Mouse (Mus musculus): ENCODE results near the gene Clspn. TPM values are rescaled to one million over a fixed set of nuclear protein-coding genes. Genes with fewer than 3 reads are reported as not detected.

Gene Clspn
- total RNA-seq, 2 experiments from 2014 or later, result 2.9 to 3.5 TPM

GRCm38 (mm10) chr4:126636330-126636729 lies 79.6 kb downstream of the Clspn start:
- no peak for DNase-seq

- no peak for DNase-seq
These were observed 80.7 kb downstream of the Clspn start for GRCm38 (mm10) chr4:126637446-126637845.

- no peak for DNase-seq
These were observed 82.6 kb downstream of the Clspn start for GRCm38 (mm10) chr4:126639339-126639738.

- no peak for DNase-seq
These were observed 85.2 kb downstream of the Clspn start for GRCm38 (mm10) chr4:126641901-126642300.

Small RNAs within 50 kb of the gene (microRNA-seq; reads per million reads assigned to microRNA genes)
- gene Mir7119, result not detected

Other genes with a start within 250 kb of the Clspn start
- 10 to 100 TPM; 31.2 to 34.2 TPM for gene Adprhl2, start 235.2 kb upstream of the Clspn start, total RNA-seq (2021)
- gene Tekt2, start 231.2 kb upstream of the Clspn start, total RNA-seq (2021), result 1 to 10 TPM; 1.4 TPM
- 10 to 100 TPM; 18.4 to 30.4 TPM for gene Ago3, start 127.4 kb upstream of the Clspn start, total RNA-seq (2021)
- gene Ago1, start 88.4 kb upstream of the Clspn start, total RNA-seq (2021), result 10 to 100 TPM; 29.9 to 38.7 TPM
- gene Ago4, start 23.5 kb upstream of the Clspn start, total RNA-seq (2021), result 1 to 10 TPM; 5.2 to 5.8 TPM
- gene 5730409E04Rik, start 52.9 kb downstream of the Clspn start, total RNA-seq (2021), result 10 to 100 TPM; 10.6 to 15.6 TPM
- gene Psmb2, start 120.7 kb downstream of the Clspn start, total RNA-seq (2021), result 100 to 1,000 TPM; 154 to 155 TPM
- gene Tfap2e, start 179.3 kb downstream of the Clspn start, total RNA-seq (2021), result not detected
- 10 to 100 TPM; 31.7 to 36.1 TPM for gene Ncdn, start 196.5 kb downstream of the Clspn start, total RNA-seq (2021)
- 10 to 100 TPM; 37.1 to 37.6 TPM for gene AU040320, start 196.6 kb downstream of the Clspn start, total RNA-seq (2021)

All from adrenal gland, postnatal 36 days (tissue).